Mouse (Mus musculus): ENCODE measurements around the gene Arv1.

Arv1 gene

GRCm38 (mm10) chr8:124721862-124722515, at the start of gene Arv1, which contains the start of gene Ttc13:
Arv1 (plus strand) TSS chr8:124722139.
Ttc13 (minus strand) TSS chr8:124721983.
- peak; percentile 93 for DNase-seq (ENCODE audit: low read depth, low spot score)

- no peak for DNase-seq (ENCODE audit: low read depth, low spot score)
These were observed 49.6 kb upstream of the Arv1 start for GRCm38 (mm10) chr8:124672345-124672744.

- DNase-seq (ENCODE audit: low read depth, low spot score), result no peak
These were observed 45.3 kb upstream of the Arv1 start for GRCm38 (mm10) chr8:124676661-124677060.

- no peak for DNase-seq (ENCODE audit: low read depth, low spot score)
These were observed 44.9 kb upstream of the Arv1 start for GRCm38 (mm10) chr8:124677078-124677477.

GRCm38 (mm10) chr8:124677486-124677885, 44.5 kb upstream of the Arv1 start:
- no peak for DNase-seq (ENCODE audit: low read depth, low spot score)

GRCm38 (mm10) chr8:124678246-124678645, 43.7 kb upstream of the Arv1 start:
- DNase-seq (ENCODE audit: low read depth, low spot score), result no peak

- DNase-seq (ENCODE audit: low read depth, low spot score), result no peak
These were observed 40.7 kb upstream of the Arv1 start for GRCm38 (mm10) chr8:124681077-124681791.

- DNase-seq (ENCODE audit: low read depth, low spot score), result no peak
These were observed 40.2 kb upstream of the Arv1 start for GRCm38 (mm10) chr8:124681792-124682157.

GRCm38 (mm10) chr8:124682218-124682617, 39.7 kb upstream of the Arv1 start:
- DNase-seq (ENCODE audit: low read depth, low spot score), result no peak

GRCm38 (mm10) chr8:124688899-124689298, 33.0 kb upstream of the Arv1 start:
- DNase-seq (ENCODE audit: low read depth, low spot score), result no peak

- no peak for DNase-seq (ENCODE audit: low read depth, low spot score)
These were observed 30.2 kb upstream of the Arv1 start for GRCm38 (mm10) chr8:124691706-124692105.

GRCm38 (mm10) chr8:124695424-124696100, 26.4 kb upstream of the Arv1 start:
- no peak for DNase-seq (ENCODE audit: low read depth, low spot score)

- no peak for DNase-seq (ENCODE audit: low read depth, low spot score)
These were observed 21.7 kb upstream of the Arv1 start for GRCm38 (mm10) chr8:124700271-124700670.

- no peak for DNase-seq (ENCODE audit: low read depth, low spot score)
These were observed 20.9 kb upstream of the Arv1 start for GRCm38 (mm10) chr8:124701023-124701422.

- no peak for DNase-seq (ENCODE audit: low read depth, low spot score)
These were observed 19.8 kb upstream of the Arv1 start for GRCm38 (mm10) chr8:124702183-124702582.

- DNase-seq (ENCODE audit: low read depth, low spot score), result no peak
These were observed 18.4 kb upstream of the Arv1 start for GRCm38 (mm10) chr8:124703526-124703925.

GRCm38 (mm10) chr8:124704376-124704775, 17.6 kb upstream of the Arv1 start:
- DNase-seq (ENCODE audit: low read depth, low spot score), result no peak

- no peak for DNase-seq (ENCODE audit: low read depth, low spot score)
These were observed 16.1 kb upstream of the Arv1 start for GRCm38 (mm10) chr8:124705823-124706222.

- DNase-seq (ENCODE audit: low read depth, low spot score), result no peak
These were observed 8.7 kb upstream of the Arv1 start for GRCm38 (mm10) chr8:124713207-124713606.

- DNase-seq (ENCODE audit: low read depth, low spot score), result no peak
These were observed 6.2 kb upstream of the Arv1 start for GRCm38 (mm10) chr8:124715736-124716135.

GRCm38 (mm10) chr8:124720133-124720532, 1.8 kb upstream of the Arv1 start:
- DNase-seq (ENCODE audit: low read depth, low spot score), result no peak

GRCm38 (mm10) chr8:124720938-124721861, 739 bp upstream of the Arv1 start:
- DNase-seq (ENCODE audit: low read depth, low spot score), result no peak
